ENCODE assay signal across 7 mouse cellular contexts in genomic region chr3:35340935-35341800, GRCm38 (mm10).
A peak's percentile ranks its signal among the peaks of the same experiment; 100 is the strongest.
DNase-seq lines count a peak whose midpoint lies in the region; ATAC-seq and TF ChIP-seq lines count a peak whose summit lies in the region.

No protein-coding gene starts in this region.

- CTCF ChIA-PET in Patski (lab: Charles Lee): no interaction called here

- peak overlapping the region; percentile 76 for H3K9ac ChIP-seq in ES-Bruce4 (ENCODE audit: low read depth, poor library complexity, severe bottlenecking)
- H3K9ac ChIP-seq in embryonic facial prominence, embryonic 15.5 days: no peak overlapping the region
- peak overlapping the region; percentile 28; the same call in 1 of the 2 replicates for H3K9ac ChIP-seq in hindbrain, postnatal 0 days (replicated peaks; ENCODE audit: low read length)
- H3K9ac ChIP-seq in limb, embryonic 15.5 days: 0 out of 2 replicates have a peak overlapping the region, but pooled peaks have one; percentile 7

- WGBS in embryonic facial prominence, embryonic 15.5 days: 4% methylated on average over 22 of the region's 22 CpGs
- WGBS in hindbrain, postnatal 0 days: 5% methylated on average over 22 of the region's 22 CpGs
- 5% methylated on average over 22 of the region's 22 CpGs for WGBS in limb, embryonic 15.5 days

- H3K4me1 ChIP-seq in ES-Bruce4 (ENCODE audit: control insufficient read depth, insufficient read depth, low read length): no peaks in the 10 kb centered on the region
- peaks cover 16% of the 10 kb centered on the region for H3K4me1 ChIP-seq in embryonic facial prominence, embryonic 15.5 days
- peaks cover 2% of the 10 kb centered on the region; the same call in 1 of the 2 replicates for H3K4me1 ChIP-seq in hindbrain, postnatal 0 days (ENCODE audit: insufficient read depth, low read length)
- peaks cover 27% of the 10 kb centered on the region for H3K4me1 ChIP-seq in limb, embryonic 15.5 days

- no peak for TF ChIP-seq CTCF in ES-Bruce4 (IDR thresholded peaks at IDR 0.05; ENCODE audit: low read depth, low read length)
- TF ChIP-seq CTCF in Patski (IDR thresholded peaks at IDR 0.05): no peak
- peak; percentile 47 for TF ChIP-seq CTCF in hindbrain, postnatal 0 days (IDR thresholded peaks at IDR 0.05; ENCODE audit: low read depth)

- TF ChIP-seq POLR2A in ES-Bruce4 (IDR thresholded peaks at IDR 0.05; ENCODE audit: insufficient read depth, low read length): no peak

- peak overlapping the region; percentile 78 for H3K4me2 ChIP-seq in embryonic facial prominence, embryonic 15.5 days (replicated peaks)
- H3K4me2 ChIP-seq in hindbrain, postnatal 0 days (ENCODE audit: low read depth, low read length): peak overlapping the region; percentile 70
- peak overlapping the region; percentile 69 for H3K4me2 ChIP-seq in limb, embryonic 15.5 days

- ATAC-seq in Patski: peak; percentile 21
- ATAC-seq in embryonic facial prominence, embryonic 15.5 days (ENCODE audit: insufficient number of reproducible peaks, low FRiP score, low TSS enrichment, low read depth): peak; percentile 66; the same call in 1 of the 2 replicates
- ATAC-seq in hindbrain, postnatal 0 days: peak; percentile 97
- peak; percentile 49; the same call in 1 of the 2 replicates for ATAC-seq in limb, embryonic 15.5 days (ENCODE audit: insufficient number of reproducible peaks, low FRiP score, low TSS enrichment, low read depth)

- H3K4me3 ChIP-seq in ES-Bruce4 (ENCODE audit: low read depth, low read length): peak overlapping the region; percentile 64
- peak overlapping the region; percentile 41 for H3K4me3 ChIP-seq in embryonic facial prominence, embryonic 15.5 days (replicated peaks)
- peak overlapping the region; percentile 39 for H3K4me3 ChIP-seq in hindbrain, postnatal 0 days (ENCODE audit: low read length)
- peak overlapping the region; percentile 36 for H3K4me3 ChIP-seq in limb, embryonic 15.5 days

- no peak overlapping the region for H3K27ac ChIP-seq in ES-Bruce4 (ENCODE audit: insufficient read depth, low read length)
- H3K27ac ChIP-seq in embryonic facial prominence, embryonic 15.5 days (replicated peaks): peak overlapping the region; percentile 17; the same call in 1 of the 2 replicates
- peak overlapping the region; percentile 82 for H3K27ac ChIP-seq in hindbrain, postnatal 0 days
- H3K27ac ChIP-seq in limb, embryonic 15.5 days: no peak overlapping the region

- H3K9me3 ChIP-seq in ES-Bruce4 (replicated peaks; ENCODE audit: control insufficient read depth, insufficient read depth, low read length, poor library complexity, severe bottlenecking): no peaks in the 10 kb centered on the region
- no peaks in the 10 kb centered on the region for H3K9me3 ChIP-seq in embryonic facial prominence, embryonic 15.5 days (replicated peaks)
- H3K9me3 ChIP-seq in hindbrain, postnatal 0 days (ENCODE audit: low read length): no peaks in the 10 kb centered on the region
- H3K9me3 ChIP-seq in limb, embryonic 15.5 days: no peaks in the 10 kb centered on the region

- no peak for TF ChIP-seq EP300 in ES-Bruce4 (IDR thresholded peaks at IDR 0.05; ENCODE audit: insufficient read depth, low read depth, low read length)

- no peaks in the 10 kb centered on the region for H3K27me3 ChIP-seq in ES-Bruce4 (ENCODE audit: control insufficient read depth, insufficient read depth, low read length, poor library complexity, severe bottlenecking)
- H3K27me3 ChIP-seq in Patski: peaks cover 23% of the 10 kb centered on the region
- 0 out of 2 replicates have a peak, but pooled peaks cover 3% of the 10 kb centered on the region for H3K27me3 ChIP-seq in embryonic facial prominence, embryonic 15.5 days
- H3K27me3 ChIP-seq in hindbrain, postnatal 0 days (ENCODE audit: insufficient read depth, low read length): no peaks in the 10 kb centered on the region
- H3K27me3 ChIP-seq in limb, embryonic 15.5 days: 0 out of 2 replicates have a peak, but pooled peaks cover 4% of the 10 kb centered on the region

- no peak for DNase-seq in Patski (ENCODE audit: low read depth, low spot score)
- peak; percentile 88 for DNase-seq in hindbrain, postnatal 0 days (ENCODE audit: low spot score)
- peak; percentile 37 for DNase-seq in retina, postnatal 7 days (ENCODE audit: low read depth, low spot score)
- DNase-seq in B cell, adult 2 months: no peak

- H3K36me3 ChIP-seq in ES-Bruce4 (ENCODE audit: control insufficient read depth, insufficient read depth, low read length, poor library complexity, severe bottlenecking): no peaks in the 10 kb centered on the region
- no peaks in the 10 kb centered on the region for H3K36me3 ChIP-seq in embryonic facial prominence, embryonic 15.5 days
- H3K36me3 ChIP-seq in hindbrain, postnatal 0 days (ENCODE audit: insufficient read depth, low read length): no peaks in the 10 kb centered on the region
- no peaks in the 10 kb centered on the region for H3K36me3 ChIP-seq in limb, embryonic 15.5 days

- POLR2A ChIA-PET in Patski (lab: Charles Lee): no interaction called here

- in situ Hi-C loops in Patski (cut with MboI; ENCODE audit: low pct_unique_long_range_greater_than_20kb): no loop called here

Comparison
In these comparisons a context has a peak if more than half of its experiments do, and no peak if none do; other contexts are left out.
1. H3K27ac ChIP-seq: peak in embryonic facial prominence, embryonic 15.5 days (single experiment) and hindbrain, postnatal 0 days (single experiment); none in ES-Bruce4 (single experiment) and limb, embryonic 15.5 days (single experiment).
2. ATAC-seq: peak in every context shown above with its lines; median percentile 97 in hindbrain, postnatal 0 days; 66 in embryonic facial prominence, embryonic 15.5 days; 49 in limb, embryonic 15.5 days; 21 in Patski.
3. DNase-seq: peak in hindbrain, postnatal 0 days (single experiment) and retina, postnatal 7 days (single experiment); none in Patski (single experiment) and B cell, adult 2 months (0 of 2).
4. Peak in every context shown above with its lines, with median percentiles within 50 percentile points of each other: H3K4me3 ChIP-seq and H3K4me2 ChIP-seq.